Mouse (Mus musculus): ENCODE results near the gene Asic1.
"Not testable (repeated sequence)": the region's sequence is repeated elsewhere in the genome, so short reads cannot be mapped to it uniquely, and the experiment has no call there.

Asic1 gene

GRCm38 (mm10) chr15:99664600-99665451 lies 5.3 kb upstream of the Asic1 start:
- peak; percentile 36 for DNase-seq

DNA sequence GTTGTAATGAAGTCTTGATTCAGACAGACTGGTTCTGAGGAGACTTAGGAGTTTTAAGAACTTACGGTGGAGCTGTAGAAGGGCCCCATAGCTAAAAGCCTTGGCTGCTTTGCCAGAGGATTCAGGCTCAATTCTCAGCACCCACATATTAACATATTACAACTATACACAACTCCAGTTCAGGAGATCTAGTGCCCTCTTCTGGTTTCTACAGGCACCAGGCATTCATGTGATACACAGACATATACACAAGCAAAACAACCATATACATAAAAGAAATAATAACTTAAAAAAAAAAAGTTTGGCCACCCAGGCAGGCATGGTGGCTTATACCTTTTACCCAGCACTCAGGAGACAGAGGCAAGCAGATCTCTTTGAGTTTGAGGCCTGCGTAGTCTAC lies 2.6 kb upstream of the Asic1 start:
- no peak for DNase-seq

DNA sequence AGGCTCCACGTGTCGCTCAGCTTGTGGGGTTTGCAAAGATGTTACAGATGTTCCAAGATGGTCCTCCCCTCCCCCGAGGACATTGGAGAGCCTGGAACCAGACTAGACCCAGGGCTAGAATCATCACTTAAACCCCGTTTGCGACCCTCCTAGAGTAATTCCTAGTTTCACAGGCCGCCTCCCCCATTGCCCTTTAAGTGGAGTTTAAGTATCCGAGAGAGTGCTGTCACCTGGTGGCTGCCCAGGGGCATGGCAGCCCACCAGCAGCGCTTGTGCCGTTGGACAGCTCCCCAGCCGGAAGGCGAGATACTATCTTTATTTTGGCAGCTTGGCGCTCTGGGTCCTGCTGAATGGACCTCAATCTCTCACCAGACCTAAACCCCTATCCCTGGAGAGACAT lies 1.3 kb upstream of the Asic1 start:
- DNase-seq = peak; percentile 86

GRCm38 (mm10) chr15:99669392-99669791 lies 776 bp upstream of the Asic1 start:
- DNase-seq = no peak

- DNase-seq = no peak
These were observed 949 bp downstream of the Asic1 start for GRCm38 (mm10) chr15:99670964-99671670.

- no peak for DNase-seq
These were observed 1.6 kb downstream of the Asic1 start for GRCm38 (mm10) chr15:99671783-99672182.

- no peak for DNase-seq
These were observed 4.7 kb downstream of the Asic1 start for GRCm38 (mm10) chr15:99674866-99675265.

DNA sequence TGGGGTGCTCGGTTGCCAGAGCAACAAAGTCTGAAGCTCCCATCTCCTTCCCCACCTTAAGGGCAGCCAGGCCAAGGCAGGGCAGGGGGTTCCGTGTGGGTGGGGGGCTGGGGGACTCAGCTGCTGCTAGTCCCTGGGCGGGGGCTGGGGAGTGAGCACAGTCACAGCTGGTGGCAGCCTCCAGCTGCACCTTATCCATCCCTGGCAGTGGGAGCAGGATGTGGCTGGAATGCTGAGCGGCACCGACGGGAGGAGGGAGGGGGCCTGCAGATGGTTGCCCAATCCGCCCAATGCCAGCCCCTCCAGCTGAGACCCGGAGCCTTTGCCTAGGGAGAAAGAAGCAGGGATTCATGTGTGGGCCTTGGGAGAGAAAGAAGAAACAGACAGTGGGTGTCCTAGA lies 6.9 kb downstream of the Asic1 start:
- DNase-seq = no peak

DNA sequence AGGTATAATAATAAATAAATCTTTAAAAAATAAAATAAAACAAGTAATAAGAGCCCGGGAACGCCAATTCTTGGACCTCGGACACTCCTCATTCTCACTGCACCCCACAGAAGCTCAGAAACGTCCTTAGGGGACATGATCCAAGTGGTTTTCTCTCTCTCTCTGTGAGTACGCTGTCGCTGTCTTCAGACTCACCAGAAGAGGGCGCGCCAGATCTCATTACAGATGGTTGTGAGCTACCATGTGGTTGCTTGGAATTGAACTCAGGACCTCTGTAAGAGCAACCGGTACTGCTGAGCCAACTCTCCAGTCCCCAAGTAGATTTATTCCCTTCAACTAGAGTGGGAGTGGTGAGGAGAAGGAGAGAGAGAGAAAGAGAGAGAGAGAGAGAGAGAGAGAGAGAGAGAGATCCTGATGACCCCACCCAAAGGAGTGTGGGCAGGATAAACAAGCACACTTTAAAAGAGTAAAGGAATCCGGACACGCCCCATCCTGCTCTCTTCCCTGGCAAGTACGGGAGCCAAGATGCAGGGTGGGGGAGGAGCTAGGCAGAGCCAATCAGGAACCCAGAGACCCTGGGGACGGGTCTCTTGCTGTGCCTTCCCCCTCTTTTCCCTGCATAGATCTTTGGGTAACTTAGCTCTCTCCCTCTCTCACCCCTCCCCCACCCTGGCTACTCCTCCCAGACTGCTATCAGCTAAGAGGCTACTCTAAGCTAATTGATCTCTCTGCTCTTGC lies 8.1 kb downstream of the Asic1 start:
- DNase-seq = peak; percentile 82

DNA sequence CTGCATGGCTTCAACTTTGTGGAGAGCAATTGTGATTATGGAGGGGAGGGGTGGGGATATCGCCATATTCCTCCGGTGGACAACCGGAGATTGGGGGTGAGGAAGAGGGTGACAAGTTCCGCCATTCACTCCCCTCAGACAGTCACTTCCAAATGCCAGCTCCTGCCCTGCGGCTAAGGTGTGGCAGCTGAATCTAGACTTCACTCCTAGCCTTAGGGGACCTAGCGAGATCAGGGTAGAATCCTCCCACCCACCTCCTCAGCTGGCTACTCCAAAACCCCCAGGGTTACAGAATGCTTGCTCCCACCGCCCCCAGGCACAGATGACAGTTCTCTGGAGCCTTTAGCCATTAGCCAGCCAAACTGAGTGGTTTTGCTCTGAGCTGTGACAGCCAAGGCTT lies 8.8 kb downstream of the Asic1 start:
- no peak for DNase-seq

- DNase-seq = peak; percentile 57
These were observed 12.7 kb downstream of the Asic1 start for GRCm38 (mm10) chr15:99682880-99683279.

DNA sequence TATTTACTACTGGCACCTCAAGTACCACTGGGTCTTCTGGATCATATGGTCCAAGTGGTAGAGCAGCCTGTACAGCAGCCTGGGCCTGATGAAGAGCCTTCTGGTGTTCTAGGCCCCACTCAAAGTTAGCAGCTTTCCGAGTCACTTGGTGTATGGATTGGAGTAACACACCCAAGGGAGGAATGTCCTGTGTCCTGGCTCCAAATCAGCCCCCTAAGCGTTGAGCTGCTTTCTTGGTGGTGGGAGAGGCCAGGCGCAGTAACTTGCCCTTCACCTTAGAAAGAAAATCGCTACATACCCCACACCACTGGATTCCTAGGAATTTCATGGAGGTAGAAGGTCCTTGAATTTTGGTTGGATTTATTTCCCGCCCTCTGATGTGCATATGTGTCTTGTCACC lies 14.0 kb downstream of the Asic1 start:
- no peak for DNase-seq

DNA sequence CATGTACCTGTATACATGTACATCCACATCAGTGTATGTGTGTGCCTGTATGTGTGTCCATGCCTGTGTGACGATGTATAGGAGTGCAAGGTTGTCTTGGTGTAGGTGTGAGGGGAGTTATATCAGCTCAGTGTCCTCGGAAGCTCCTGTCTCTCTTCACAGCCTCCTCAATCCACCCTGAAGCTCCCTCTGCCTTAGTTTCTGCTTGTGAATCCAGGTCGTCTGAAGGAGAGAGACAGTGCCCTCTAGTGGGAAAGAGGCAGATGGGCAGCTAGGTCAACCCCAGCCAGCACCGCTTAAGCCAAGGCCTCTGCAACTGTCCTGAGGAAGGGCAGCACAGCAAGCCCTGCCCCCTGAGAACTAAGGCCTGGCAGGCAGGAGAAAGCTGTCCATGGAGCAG lies 18.5 kb downstream of the Asic1 start:
- peak; percentile 56 for DNase-seq

GRCm38 (mm10) chr15:99690924-99691323 lies 20.8 kb downstream of the Asic1 start:
- DNase-seq = no peak

GRCm38 (mm10) chr15:99691976-99692375 lies 21.8 kb downstream of the Asic1 start:
- DNase-seq = no peak

- DNase-seq = no peak
These were observed 27.1 kb downstream of the Asic1 start for GRCm38 (mm10) chr15:99697309-99697708.

DNA sequence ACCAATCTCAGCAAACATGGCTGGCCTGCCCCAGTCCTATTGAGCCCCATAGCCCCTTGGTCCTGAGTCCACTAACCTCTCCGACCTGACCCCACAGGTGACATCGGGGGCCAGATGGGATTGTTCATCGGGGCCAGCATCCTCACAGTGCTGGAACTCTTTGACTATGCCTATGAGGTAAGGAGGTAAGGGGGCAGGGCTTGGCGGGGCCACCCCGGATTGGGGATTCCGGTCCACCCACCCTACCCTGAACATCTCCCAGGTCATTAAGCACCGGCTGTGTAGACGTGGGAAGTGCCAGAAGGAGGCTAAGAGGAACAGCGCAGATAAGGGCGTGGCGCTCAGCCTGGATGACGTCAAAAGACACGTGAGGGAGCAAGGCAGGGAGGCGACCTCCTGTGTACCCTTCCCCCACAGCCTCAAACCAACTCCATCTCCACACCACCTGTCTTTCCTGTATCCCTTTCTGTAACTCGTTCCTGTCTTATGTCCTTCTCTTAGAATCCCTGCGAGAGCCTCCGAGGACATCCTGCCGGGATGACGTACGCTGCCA lies 28.4 kb downstream of the Asic1 start:
- DNase-seq = no peak

DNA sequence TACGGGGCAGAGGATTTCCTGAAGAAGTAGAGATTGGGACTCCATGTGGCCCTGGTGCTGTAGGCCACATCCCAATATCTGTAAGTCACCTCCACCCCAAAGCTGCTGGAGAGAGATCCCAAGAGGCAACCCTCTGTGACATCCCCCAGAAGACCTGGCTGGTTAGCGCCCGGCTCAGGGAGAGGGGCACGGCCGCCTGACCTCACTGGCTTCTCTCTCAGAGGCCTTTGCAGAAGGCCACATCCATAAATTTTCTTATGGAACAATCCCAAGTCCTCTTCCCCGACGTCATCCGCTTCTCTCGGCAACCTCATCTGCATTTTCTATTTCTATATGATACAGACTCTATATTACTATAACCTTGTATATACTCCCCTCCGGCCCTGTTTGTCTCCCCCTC lies 29.5 kb downstream of the Asic1 start:
- DNase-seq = no peak

DNA sequence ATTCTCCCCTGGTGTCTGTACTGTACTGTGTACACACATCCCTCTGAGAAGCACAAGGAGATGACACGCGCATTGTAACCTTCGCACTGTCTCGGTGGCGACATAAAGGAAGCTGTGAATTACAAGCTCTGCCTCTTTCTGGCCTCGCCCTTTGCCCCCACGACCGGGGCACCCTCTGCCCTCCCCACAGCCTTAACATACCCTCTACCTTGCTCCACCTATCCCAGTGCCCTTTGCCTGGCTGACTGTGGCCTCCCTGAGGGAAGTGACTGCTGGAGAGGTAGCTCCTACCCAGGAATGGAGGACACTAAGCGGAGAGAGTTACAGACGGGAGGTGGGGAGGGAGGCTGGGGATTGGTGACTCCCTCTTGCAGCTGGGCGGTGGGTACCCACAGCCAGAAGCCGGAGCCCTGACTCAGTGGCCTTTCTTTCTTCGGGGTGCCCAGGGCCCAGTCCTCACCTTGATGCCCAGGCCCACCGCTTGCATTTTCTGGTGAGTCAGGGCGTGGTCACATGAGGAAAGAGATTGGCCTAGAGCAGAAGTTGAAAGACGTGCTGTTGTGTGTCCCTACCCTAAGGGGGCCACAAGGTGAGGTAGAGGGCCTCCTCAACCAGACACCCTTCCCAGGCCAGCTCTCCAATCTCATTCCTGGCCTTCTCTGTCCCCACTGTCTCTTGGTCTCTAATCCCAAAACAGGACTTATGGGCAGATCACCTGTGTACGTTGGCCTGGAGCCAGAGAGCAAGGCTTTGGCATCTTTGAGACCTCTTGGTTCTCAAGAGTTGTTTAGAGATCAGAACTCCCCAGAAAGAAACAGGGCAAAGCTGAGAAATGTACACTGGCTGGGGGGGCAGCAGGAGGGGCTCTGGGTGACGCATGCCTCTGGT lies 30.3 kb downstream of the Asic1 start:
- DNase-seq = no peak

DNA sequence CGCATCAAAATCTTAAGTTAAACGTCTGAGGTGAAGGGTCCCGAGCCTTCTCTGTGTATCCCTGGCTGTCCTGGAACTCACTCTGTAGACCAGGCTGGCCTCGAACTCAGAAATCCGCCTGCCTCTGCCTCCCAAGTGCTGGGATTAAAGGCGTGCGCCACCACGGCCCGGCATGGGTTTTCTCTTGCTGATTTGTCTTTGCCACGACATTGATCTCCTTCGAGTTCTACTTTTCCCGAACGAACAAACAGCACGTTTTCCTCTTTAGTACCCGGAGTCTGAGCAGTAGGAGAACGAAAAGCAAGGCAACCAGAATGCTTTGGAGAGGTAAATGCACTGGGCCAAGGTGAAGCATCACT lies 31.5 kb downstream of the Asic1 start:
- DNase-seq = not testable (repeated sequence)

GRCm38 (mm10) chr15:99701999-99702900 lies 32.1 kb downstream of the Asic1 start, which contains the start of gene Smarcd1:
Gene Smarcd1 (plus strand): TSS chr15:99702129.
- peak; percentile 97 for DNase-seq
